Mouse (Mus musculus) C2C12 (cell line): Measurements from ENCODE around the gene Klhl36.

ENCODE experiments used
- CTCF ChIP-seq: IDR thresholded peaks from one replicate; pipeline ENCODE4 v1.5.1; 2011; ENCODE audit not compliant: control insufficient read depth, insufficient read depth, insufficient read length
- MYOD1 ChIP-seq: IDR thresholded peaks from one replicate; pipeline ENCODE4 v1.6.1; 2011; ENCODE audit warnings: low read depth; ENCODE audit not compliant: control insufficient read depth, insufficient read length
- USF1 ChIP-seq: IDR thresholded peaks from one replicate; pipeline ENCODE4 v1.6.1; 2011; ENCODE audit warnings: low read depth, mild to moderate bottlenecking, control low read depth, moderate library complexity

DNA sequence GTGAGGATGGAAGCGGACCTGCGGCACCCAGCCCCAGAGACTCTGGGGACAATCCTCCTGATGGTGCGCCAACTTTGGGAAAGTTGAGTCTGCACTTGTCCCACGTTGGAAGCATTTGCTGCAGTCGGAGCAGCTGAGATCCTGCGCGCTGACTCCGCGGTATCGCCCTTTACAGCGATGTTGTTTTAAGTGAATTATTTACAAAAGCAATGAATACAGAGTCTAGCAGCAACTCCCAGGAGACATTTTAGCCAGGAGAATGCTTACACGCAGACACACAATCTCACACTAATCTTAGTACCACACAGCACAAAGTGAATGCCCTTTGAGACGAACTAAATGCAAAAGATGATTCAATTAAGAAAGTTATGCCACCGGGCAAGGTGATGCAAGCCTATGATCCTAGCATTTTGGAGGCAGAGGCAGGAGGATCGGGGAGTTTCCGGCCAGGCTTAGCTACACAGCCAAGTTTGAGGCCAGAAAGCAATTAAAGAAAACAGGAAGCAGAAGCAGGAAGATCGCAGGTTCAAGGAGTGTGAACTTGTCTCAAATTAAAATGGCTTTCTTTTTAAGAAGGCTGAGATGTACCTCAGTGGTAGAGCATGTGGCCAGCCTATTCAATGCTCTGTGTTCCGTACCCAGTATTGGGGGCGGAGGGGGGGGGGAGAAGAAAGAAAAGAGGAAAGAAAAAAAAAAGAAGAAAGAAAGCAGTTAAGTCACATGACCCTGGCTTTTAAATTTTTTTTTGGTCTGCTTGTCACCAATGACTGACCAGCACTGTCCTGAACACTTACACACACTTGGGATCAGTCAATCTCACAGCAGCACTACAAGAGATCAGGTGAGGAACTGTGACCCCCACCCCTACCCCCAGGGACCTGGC is 23.7 kb upstream of the Klhl36 start:
- peak; percentile 25 for TF ChIP-seq USF1
- TF ChIP-seq CTCF, result no peak
- no peak for TF ChIP-seq MYOD1
